Mouse (Mus musculus) ES-E14 (cell line): ENCODE measurements around the gene Med15.

ENCODE experiments used
- CHD2 ChIP-seq: IDR thresholded peaks from 2 replicates; pipeline ENCODE4 v1.6.1; 2014; ENCODE audit warnings: mild to moderate bottlenecking, low read depth, low read length, inconsistent platforms
- HCFC1 ChIP-seq: IDR thresholded peaks from 2 replicates; pipeline ENCODE4 v1.6.1; 2012; ENCODE audit warnings: low read length, inconsistent platforms, borderline replicate concordance; ENCODE audit not compliant: insufficient read depth
- ZNF384 ChIP-seq: IDR thresholded peaks from 2 replicates; pipeline ENCODE4 v1.6.1; 2012; ENCODE audit warnings: low read depth, low read length, inconsistent platforms

- no peak for TF ChIP-seq CHD2
- no peak for TF ChIP-seq HCFC1
- TF ChIP-seq ZNF384, result no peak
Observed at GRCm38 (mm10) chr16:17626269-17626555, 106.5 kb downstream of the Med15 start.
